Mouse (Mus musculus) T-cell, adult 2 months (primary cell): ENCODE data around the gene Tspan32.

Experiments
- DNase-seq: peaks from one replicate; pipeline ENCODE4 v3.0.0; 2022; ENCODE audit warnings: low spot score

Tspan32 gene

DNA sequence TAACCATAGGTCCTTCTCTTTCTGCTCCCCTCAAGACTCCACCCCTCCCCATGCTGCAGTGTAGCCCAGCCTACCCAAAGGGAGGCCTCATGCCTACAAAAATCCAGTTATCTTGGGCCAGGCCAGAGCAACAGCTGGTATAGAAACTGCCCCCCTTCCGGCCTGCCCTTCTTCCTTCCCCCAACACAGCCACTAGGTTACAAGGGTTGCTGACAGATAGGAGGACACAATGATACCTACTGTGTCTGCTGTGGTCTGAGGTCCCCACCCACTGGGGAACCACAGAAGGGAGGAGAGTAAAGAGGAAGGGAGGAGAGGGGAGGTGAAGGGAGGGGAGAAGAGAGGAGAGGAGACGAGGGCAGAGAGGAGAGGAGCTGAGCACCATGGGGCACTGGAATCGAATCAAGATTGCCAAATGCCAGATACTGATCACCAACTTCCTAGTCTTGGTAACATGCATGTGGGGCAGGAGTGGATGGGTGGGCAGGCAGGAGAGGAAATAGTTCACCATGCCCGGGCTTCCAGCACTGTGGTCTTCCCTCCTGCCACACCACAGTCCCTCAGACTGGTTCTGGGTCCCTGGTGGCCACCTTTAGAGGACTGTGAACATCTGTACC is at the start of gene Tspan32:
Gene Tspan32, plus strand, starts transcription at position 320 of the 617 bp plus-strand sequence.
- peak; percentile 72 for DNase-seq

DNA sequence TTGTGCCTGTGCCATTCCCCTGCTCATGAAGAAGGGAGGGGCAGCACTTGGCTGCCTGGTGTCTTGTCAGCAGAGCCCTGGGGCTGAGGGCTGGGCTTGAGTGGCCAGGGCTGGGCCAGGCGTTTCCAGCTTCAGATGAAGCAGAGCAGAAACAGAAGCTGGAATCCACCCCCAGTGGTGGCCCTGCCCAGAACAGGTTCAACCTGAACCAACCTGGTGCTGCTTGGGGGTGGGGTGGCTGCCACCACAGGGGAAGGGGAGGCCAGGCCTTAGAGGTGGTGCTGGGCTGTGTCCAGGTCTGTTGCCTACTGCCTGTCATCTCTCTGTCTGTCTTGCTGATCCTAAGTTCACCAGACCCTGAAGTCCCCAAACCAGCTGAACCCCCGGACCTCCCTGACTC is 48.8 kb upstream of the Tspan32 start:
- no peak for DNase-seq

DNA sequence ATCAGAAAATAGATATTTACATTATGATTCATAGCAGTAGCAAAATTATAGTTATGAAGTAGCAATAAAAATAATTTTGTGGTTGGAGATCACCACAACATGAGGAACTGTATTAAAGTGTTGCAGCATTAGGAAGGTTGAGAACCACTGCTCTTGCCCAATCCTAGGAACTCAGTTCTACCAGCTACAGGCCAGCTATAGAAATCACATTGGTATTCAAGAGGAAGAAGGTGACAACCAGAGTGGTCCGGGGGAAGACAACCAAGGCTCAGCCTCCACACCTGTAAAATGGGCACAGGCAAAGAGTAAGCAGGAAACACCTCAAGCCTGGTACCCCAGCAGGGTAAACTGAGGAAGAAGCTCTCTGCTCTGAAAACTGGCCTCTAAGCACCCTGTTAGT is 46.0 kb upstream of the Tspan32 start:
- DNase-seq = no peak

DNA sequence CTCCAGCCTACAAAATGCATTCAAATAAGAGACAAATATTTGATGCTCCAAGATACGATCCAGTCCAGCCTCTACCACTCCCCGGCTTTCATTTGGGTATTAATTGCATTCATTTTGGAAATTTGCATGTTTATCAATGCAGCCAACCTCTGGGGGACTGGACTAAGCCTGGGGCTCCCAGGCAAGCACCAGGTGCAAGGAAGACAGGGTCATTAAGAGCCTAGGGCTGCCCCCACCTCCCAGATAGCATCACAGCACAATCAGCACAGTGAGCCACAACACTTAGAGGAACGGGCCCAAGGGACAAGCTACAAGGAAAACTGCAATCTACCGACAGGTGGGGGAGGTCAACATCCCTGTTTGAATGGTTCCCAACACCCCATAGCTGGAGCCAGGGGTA is 45.1 kb upstream of the Tspan32 start:
- DNase-seq = no peak

DNA sequence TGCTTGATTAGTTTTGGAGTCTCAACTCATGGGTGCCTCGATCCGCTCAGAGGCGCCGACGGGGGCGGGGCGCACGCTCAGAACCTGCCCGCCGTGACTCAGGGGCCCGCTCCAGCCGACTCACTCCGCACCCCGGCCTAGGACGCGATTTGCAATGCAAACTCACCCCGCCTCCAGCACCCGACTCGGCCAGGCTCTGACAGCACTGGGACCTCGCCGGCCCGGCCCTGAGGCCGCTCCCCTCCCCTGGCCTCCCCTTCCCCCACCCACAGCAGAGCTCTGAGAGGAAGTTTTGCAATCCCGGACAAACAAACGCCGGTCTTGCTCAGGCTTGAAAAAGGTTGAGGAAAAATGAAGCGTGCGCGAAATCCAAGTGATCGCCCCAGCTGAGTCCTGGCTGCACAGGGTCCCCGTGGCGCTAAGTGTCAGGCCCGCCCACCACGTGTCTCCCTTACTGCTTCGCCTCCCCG is 37.4 kb upstream of the Tspan32 start:
- DNase-seq = no peak

DNA sequence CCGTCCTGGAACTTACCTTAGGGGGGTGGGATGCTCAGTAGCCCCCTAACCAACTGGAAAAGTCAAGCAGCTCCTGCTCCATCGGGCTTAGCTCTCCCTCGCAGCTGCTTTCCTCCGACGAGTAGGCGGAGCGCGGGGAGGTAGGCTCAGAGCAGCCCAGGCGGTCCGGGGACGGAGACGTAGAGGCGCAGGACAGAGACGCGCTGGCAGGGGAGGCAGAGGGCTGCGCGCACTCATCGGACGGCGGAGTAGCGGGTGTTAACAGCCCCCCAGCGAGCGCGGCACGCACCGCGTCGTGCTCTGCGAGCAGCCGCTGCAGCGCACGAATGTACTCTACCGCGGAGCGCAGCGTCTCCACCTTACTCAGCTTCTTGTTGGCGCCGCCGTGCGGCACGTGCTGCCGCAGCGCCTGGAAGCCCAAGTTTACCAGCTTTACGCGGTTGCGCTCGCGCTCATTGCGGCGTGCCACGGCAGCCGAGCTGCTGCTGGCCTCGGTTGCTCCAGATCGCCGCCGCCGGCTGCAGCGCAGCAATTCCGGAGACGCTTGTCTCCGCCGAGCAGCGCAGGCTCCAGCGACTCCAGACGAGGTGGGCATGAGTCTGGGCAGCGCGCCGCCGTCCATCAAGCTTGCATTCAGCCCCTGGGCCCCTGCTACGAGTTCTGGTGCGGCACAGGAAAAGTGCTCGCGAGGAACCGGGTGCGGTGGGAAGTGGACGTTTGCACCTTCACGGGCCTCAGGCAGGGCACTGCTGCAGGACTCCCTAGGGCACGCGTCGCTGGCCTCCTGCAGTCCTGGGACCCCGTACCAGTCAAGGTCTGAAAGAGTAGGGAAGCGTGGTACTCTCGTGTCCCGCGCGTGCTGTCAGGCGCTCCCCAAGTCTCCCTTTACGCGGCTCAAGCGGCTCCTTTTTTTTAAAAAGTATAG is 36.7 kb upstream of the Tspan32 start:
- peak; percentile 9 for DNase-seq

DNA sequence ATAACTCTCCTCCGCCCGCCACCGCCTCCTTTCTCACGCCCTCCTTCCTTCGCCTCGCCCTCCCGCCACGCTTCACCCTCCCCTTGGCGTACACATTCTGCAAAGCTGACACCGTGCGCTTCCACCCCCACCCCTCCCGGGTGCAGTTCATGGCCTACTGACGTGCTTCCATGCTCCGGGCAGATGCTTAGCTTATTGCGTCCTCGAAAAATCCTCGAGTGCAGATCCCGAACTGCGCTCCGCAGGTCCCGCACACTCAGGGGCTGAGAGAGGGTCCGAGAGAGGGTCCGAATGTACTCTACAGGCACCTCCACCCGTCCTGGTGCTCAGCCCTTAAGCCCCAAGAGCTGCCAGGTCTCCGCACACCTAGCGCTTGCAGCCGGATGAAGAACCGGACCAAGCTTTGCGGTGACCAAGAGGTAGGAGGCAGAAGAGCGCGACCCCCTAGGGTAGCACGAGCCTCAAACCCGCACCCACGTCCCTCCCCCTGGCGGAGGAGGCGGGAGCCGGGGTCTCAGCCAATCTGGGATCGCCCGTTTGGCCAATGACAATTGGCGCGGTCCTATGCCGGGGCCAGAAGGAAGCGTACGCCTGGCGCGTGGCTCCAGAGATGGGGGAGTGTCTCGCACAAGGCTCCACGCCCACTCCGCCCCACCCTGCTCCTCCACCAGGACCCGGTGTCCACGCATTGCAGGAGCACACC is 35.9 kb upstream of the Tspan32 start, which contains the start of gene Ascl2:
Gene Ascl2, minus strand, starts transcription at position 456 of the 703 bp plus-strand sequence.
- no peak for DNase-seq

DNA sequence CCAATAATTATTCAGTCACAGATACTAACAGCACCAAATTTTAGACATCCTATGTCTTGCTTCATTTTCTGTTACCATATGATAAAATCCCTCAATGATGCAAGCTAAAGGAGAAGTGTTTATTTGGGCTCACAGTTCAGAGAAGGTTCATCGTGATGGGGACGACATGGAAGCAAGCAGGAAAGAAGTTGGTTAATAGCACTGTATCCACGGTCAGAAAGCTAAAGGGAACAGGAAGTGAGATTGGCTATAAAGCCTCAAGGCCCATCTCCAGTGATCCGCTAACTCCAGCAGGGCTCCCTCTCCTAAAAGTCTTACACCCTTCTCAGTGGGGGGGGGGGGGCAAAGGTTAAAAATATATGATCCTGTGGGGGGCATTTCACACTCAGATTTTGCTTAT is 22.9 kb upstream of the Tspan32 start:
- DNase-seq = no peak

DNA sequence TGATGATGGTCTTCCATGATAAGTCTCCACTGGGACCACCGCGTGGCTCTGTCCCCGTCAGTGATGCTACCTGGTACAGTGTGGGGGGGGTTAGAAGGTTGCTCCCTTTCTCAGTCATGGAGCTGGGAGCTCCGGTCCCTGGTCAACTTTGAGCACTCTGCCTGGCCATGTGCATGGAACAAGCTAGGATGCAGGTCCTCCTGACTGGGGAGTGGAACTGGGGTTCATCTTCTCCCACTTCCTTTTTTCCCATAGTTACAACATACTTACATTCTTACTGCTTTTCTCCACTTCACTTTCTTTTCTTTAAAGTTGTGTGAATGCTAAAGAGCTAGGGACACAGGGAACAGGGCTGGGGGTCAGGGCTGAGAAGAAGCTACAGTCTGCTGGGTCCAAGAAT is 19.7 kb upstream of the Tspan32 start:
- no peak for DNase-seq

DNA sequence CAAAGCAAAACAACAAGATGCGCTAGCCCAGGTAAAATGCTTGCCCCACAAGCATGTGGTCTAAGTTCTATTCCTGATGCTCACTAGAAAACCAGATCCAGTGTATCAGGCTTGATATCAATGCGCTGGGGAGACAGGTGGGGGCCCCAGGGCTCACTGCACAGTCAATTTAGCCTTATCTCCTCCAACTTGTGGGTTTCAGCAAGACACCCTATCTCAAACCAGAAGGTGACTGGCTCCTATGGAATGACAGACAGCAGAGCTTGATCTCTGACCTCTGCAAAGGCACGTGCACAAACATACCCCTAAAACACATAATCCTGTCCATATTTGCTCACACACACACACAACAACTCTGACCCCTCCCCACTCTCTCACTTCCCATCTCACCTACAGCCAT is 17.1 kb upstream of the Tspan32 start:
- DNase-seq = no peak

DNA sequence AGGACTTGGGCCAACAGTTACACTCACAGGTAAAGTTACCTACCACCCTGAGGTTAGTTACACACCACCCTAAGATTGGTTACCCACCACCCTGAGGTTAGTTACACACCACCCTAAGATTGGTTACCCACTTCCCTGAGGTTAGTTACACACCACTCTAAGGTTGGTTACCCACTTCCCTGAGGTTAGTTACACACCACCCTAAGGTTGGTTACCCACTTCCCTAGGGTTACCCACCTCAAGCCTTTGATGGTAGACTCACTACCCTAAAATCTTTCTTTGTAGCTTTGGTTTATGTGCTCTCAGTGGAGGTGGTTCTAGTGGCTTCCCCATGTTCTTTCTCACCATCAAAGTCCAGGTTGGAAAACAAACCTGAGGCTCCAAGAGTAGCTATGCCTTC is 9.8 kb upstream of the Tspan32 start:
- DNase-seq = peak; percentile 70

DNA sequence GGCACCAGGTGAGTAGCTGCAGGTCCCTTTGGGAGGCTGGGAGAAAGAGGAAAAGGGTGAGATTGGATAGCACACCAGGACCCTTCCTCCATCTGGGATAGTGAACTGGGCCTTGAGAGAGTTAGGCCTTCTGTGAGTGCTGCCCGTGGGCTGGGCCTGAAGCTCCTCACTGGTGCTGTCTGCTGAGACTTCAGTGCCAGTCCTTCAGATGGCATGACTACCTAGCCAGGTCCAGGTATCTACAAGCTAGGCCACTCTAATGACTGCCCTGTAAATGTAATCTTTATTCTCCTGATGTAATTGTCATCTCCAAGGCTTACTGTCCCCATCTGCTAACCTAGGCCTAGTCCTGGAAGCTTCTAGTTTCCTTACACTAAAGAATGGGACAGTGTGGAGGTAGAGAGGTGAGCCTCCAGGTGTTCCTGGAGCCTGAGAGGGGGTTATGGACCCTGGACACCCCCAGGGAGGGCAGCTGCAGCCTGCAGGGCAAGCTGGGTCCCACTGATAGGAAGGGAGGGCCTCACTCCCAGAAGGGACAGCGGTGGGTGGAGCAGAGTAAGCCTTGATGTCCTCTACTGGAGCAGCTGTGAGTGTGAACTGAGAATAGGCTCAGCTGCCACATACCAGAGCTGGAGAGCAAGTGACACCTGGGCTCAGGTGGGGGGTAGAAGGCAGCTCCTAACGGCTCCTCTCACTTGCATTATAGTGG is 9.1 kb upstream of the Tspan32 start:
- no peak for DNase-seq

DNA sequence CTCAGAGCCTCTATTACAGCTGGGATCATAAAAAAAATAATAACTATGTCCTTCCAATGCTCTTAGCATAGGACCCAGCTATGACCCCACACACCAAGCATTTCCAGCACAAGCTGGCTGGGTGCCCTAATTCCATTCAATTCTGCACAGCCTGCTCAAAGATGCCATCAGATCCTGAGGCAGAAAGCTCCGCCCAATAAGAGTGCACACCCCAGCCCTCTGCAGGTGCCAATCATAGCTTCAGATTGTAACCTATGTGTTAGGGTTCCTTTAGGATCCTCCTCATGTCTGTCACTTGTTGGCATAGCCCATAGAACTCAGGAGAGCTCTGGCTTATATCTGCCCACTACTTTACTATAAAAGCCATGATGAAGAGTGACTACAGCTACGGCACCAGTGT is 7.8 kb upstream of the Tspan32 start:
- DNase-seq = no peak

DNA sequence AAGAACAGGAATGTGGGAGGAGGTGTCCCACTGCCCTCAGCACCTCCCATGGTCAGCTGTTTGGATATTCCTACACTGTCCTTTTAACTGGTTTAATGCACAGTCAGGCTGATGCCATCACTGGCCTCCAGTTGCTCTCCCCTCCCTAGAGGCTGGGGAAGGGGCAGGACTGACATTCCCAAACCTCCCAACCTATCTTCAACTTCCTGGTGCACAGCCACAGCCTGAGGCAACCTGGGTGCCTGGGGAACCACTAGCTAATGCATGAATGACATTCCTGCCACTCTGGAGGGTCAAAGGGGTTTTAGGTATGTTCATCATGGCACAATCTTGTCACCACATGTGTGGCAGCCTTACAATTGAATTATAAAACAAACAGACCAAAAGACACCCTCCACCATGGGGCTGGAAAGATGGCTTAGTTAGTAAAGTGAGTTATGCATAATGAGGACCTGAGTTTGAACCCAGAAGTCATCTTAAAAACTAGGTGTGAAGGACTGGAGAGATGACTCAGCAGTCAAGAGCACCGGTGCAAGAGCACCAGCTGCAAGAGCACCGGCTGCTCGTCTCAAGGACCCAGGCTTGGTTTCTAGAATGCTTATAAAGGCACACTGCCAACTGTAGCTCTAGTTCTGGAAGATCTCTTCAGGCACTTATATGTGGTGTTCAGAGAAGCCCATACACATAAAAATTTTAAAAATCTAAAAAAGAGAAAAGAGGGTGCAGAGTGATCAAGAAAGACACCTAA is 7.3 kb upstream of the Tspan32 start:
- no peak for DNase-seq

DNA sequence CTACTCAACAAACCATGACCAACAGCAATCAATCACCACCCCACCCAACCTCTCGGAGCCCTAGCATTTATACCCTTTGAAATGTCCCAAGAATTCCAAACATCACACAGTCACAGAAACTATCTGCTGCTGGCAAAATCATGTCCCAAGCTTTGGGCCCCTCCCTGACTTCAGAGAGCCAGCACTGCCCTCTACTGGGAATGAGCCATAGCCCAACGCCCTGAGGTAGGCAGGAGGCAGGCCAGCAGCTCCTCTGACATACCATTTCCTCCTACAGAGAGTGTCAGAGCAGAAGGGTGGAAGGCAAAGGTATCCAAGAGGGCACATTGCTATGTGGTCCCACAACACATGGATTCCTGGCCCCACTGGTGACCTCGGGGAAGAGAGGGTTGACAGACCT is 2.2 kb upstream of the Tspan32 start:
- DNase-seq = peak; percentile 21

DNA sequence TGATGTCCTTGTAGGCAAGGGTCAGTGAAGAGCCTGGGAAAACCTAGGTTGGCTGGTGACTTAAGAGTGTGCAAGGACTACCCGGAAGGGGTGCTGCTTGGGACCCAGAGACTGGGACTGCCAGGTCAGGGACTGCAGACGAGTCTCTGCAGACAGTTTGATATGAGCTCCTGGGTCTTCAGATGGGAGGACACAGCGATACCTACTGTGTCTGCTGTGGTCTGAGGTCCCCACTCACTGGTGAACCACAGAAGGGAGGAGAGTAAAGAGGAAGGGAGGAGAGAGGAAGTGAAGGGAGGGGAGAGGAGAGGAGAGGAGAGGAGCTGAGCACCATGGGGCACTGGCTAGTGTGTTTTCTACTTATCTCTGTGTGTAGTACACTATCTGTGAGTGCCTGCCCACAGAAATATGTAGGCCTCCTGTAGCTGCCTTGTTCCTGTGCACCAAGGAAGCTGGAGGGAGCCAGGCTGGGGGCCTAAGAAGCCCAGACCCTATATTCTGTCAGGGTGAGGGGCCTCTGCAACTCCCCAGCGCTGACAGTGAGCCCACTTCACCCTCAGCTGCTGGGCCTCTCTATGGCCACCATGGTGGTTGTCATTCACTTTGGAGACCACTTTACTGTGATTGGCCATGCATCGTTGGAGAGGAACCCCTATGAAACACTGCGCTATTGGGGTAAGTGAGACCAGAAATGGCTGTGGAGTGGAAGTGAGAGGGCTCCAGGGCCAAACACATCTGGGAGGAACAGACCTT is 674 bp downstream of the Tspan32 start:
- DNase-seq = peak; percentile 52

DNA sequence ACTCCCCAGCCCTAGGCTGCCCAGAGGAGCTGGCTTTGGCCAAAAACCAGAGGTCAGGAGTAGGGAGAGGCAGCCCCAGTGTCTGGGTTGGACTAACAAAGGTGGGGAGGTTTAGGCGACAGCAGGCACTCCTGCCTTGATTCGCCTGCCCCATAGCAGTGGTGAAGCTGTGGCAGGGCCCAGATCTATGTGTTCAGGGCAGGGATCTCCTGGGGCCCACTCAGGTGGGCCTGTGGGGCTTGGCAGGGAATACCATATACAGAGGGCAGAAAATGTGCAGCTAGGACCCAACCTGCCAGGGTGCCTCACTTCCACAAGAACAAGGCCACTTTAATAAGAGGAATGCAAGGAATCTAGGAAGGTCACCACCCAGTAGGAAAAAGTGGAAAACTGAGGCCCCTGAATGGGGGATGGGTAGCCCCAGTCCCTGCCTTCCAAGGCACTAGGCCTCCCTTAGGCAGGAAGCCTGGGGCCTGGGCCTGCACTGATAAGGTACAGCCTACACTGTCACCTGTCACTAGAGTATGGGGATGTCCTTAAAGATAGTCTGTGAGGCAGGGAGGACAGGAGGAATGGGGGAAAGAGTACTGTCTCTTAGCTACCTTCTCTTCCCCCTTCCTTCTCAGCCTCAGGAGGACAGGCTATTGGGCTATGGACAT is 1.4 kb downstream of the Tspan32 start:
- DNase-seq = peak; percentile 11

DNA sequence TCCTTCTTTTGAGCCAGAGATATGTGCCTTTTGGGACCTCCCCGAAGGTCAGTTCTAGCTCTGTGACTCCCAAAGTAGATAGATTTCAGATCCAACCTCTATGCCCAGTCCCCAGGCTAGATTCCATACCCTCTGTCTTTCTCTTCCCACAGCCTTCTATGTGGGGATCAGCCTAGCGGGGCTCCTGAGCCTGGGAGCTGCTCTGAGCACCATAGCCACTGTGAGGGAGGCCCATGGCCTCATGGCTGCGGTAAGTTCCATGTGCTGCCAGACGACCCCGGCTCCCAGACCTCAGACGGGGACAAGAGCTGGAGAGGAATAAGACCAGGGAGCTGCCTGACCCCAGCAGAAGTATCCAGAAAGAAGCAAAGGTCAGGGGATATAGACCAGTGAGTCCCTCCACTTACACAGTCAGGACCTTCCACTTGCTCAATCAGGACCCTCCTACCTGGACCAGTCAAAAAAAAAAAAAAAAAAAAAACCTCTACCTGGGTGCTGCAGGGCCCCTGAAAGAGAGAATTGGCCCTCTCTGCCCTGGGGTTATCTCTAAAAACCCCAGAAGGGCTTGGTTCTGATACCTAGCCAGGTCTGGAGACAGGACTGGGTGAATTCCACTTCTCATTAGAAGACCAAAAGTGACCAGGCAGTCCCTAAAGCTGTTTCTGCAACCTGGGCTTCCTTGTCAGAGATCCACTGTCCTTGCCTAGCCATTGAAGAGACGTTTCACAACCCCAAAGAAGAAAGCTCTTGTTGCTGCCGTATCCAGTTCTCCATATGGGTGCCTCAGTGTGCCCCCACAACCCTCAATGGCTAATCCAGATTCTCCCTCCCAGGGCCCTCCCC is 2.1 kb downstream of the Tspan32 start:
- no peak for DNase-seq
